Mouse (Mus musculus) embryonic facial prominence, embryonic 14.5 days (tissue): ENCODE results near the gene Chfr. TPM values are rescaled to one million over a fixed set of nuclear protein-coding genes. Genes with fewer than 3 reads are reported as not detected.

Experiments
- ATAC-seq: fragments of 200-750 bp; cut with Nextera tagmentation; 2 replicates; pipeline ENCODE4 v1.8.0; 2017; ENCODE audit warnings: low read depth, moderate number of reproducible peaks, moderate TSS enrichment
- DNase-seq: peaks from one replicate; pipeline ENCODE4 v3.0.0-alpha.2; 2015; ENCODE audit warnings: low spot score
- H3K27ac ChIP-seq: fragments of 300-500 bp; sonication (generic); replicated peaks from 2 replicates; pipeline ENCODE4 v1.5.1; 2014; ENCODE audit warnings: low read depth, mild to moderate bottlenecking, low read length, moderate library complexity
- H3K27me3 ChIP-seq: fragments of 300-500 bp; sonication (generic); replicated peaks from 2 replicates; pipeline ENCODE4 v1.6.1; 2014; ENCODE audit warnings: low read length; ENCODE audit not compliant: control insufficient read depth, insufficient read depth
- H3K36me3 ChIP-seq: fragments of 300-500 bp; sonication (generic); 2 replicates; pipeline ENCODE4 v1.6.1; 2014; ENCODE audit warnings: low read length, mixed read lengths; ENCODE audit not compliant: control insufficient read depth, insufficient read depth
- H3K4me1 ChIP-seq: fragments of 300-500 bp; sonication (generic); 2 replicates; pipeline ENCODE4 v1.6.1; 2014; ENCODE audit warnings: antibody characterized with exemption, low read length; ENCODE audit not compliant: control insufficient read depth, insufficient read depth
- H3K4me2 ChIP-seq: fragments of 300-500 bp; sonication (generic); 2 replicates; pipeline ENCODE4 v1.6.1; 2014; ENCODE audit warnings: low read depth, mild to moderate bottlenecking, low read length, moderate library complexity, mixed read lengths
- H3K4me3 ChIP-seq: fragments of 300-500 bp; sonication (generic); 2 replicates; pipeline ENCODE4 v1.5.1; 2014; ENCODE audit warnings: low read depth, mild to moderate bottlenecking, low read length
- H3K9ac ChIP-seq: fragments of 300-500 bp; sonication (generic); 2 replicates; pipeline ENCODE4 v1.6.1; 2014; ENCODE audit warnings: low read depth, mild to moderate bottlenecking, low read length, moderate library complexity, mixed read lengths
- H3K9me3 ChIP-seq: fragments of 300-500 bp; sonication (generic); 2 replicates; pipeline ENCODE4 v1.6.1; 2016; ENCODE audit warnings: low read length; ENCODE audit not compliant: control insufficient read depth
- WGBS: fragments of 180-500 bp; shearing (Covaris S2); extraction: QIAGEN DNeasy Blood & Tissue Kit; methylation state at CpG from one replicate; pipeline ENCODE4 v1.1.7; 2014; 5-methylcytosine and 5-hydroxymethylcytosine counted together
- polyA plus RNA-seq: library from polyadenylated mRNA; unstranded; fragments of >200 nt; fragmentation: Nextera tagmentation; extraction: Ambion mirVana; gene quantifications from 2 replicates; pipeline ENCODE4 v1.2.1, GENCODE M21; 2014

Chfr gene
- polyA plus RNA-seq, 1 experiment from 2014 or later, result 38.7 TPM

DNA sequence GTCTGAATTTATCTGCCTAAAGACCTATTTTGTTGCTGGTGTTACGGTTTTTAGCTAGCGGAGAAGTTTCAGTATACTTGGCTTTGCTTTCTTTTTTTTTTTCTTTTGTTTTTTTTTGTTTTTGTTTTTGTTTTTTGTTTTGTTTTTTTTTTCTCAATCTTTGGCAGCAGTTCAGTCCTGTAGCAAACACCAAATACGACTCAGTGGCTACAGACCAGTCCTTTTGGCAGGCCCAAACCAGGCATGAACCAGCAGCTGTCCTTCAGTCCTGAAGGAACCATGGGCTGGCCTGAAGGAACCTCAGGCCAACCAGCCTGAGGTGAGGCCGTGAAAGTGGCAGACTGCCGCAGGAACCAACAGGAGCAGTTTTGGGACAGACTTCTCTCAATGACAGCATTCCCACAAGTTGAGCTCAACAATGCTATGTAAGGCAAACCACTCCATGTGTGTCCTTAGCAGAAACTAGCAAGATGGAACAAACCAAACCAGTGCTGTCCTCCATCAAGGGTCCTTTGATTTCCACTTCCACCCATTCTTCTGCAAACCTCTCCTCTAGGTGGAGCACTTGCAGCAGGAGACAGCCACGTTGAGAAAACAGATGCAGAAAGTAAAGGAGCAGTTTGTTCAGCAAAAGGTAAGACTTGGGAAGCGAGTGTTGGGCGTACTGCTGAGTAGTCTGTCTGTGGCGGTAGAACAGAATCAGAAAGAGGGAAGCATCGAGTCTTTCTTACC lies 67.7 kb downstream of the Chfr start:
- no peaks in the 10 kb centered on the region for H3K9me3 ChIP-seq
- no peak overlapping the region for H3K4me2 ChIP-seq
- no peak overlapping the region for H3K4me3 ChIP-seq
- H3K4me1 ChIP-seq, result no peaks in the 10 kb centered on the region
- peaks cover 86% of the 10 kb centered on the region for H3K36me3 ChIP-seq
- no peaks in the 10 kb centered on the region for H3K27me3 ChIP-seq
- H3K9ac ChIP-seq, result no peak overlapping the region
- no peak for ATAC-seq
- no peak overlapping the region for H3K27ac ChIP-seq
- WGBS, result 86% methylated on average over 10 of the region's 10 CpGs
- DNase-seq, result no peak

DNA sequence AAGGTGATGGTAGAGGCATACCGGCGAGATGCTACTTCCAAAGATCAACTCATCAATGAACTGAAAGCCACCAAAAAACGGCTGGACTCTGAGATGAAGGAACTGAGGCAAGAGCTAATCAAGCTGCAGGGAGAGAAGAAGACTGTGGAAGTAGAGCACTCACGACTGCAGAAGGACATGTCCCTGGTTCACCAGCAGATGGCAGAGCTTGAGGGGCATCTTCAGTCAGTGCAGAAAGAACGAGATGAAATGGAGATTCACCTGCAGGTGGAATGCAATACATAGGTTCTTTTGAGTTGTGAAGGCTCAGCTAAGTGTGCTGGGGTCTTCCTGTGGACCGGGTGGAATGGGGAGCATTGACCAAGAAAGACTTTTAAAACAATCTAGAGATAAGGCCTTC lies 69.1 kb downstream of the Chfr start:
- H3K36me3 ChIP-seq, result peaks cover 96% of the 10 kb centered on the region
- no peak for DNase-seq
- no peaks in the 10 kb centered on the region for H3K27me3 ChIP-seq
- H3K9me3 ChIP-seq, result no peaks in the 10 kb centered on the region
- H3K4me3 ChIP-seq, result no peak overlapping the region
- no peak overlapping the region for H3K27ac ChIP-seq
- WGBS, result 85% methylated on average over 6 of the region's 6 CpGs
- H3K4me1 ChIP-seq, result no peaks in the 10 kb centered on the region
- ATAC-seq, result no peak
- H3K9ac ChIP-seq, result no peak overlapping the region
- no peak overlapping the region for H3K4me2 ChIP-seq

DNA sequence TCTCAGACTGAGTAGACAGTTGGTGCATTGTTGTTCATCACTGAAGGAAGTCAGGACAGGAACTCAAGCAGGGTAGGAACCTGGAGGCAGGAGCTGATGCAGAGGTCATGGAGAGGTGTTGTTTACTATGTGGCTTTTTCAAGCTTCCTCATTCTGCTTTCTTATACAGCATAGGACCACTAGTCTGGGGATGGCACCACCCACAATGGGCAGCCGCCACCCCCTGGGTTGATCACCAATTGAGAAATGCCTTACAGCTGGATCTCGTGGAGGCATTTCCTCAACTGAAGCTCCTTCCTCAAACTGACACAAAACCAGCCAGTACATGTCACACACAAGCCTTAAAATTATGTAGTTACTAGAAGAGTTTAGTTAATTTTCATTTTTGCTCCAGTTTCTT lies 75.7 kb downstream of the Chfr start:
- Histone ChIP-seq H3K4me3 (no peak overlapping the region), H3K9ac (no peak overlapping the region), H3K4me1 (no peaks in the 10 kb centered on the region), H3K4me2 (no peak overlapping the region), H3K27ac (no peak overlapping the region), H3K27me3 (no peaks in the 10 kb centered on the region), H3K9me3 (no peaks in the 10 kb centered on the region), H3K36me3 (peaks cover 96% of the 10 kb centered on the region)
- DNase-seq (no peak), ATAC-seq (no peak)
- 75% methylated on average over 2 of the region's 2 CpGs for WGBS

DNA sequence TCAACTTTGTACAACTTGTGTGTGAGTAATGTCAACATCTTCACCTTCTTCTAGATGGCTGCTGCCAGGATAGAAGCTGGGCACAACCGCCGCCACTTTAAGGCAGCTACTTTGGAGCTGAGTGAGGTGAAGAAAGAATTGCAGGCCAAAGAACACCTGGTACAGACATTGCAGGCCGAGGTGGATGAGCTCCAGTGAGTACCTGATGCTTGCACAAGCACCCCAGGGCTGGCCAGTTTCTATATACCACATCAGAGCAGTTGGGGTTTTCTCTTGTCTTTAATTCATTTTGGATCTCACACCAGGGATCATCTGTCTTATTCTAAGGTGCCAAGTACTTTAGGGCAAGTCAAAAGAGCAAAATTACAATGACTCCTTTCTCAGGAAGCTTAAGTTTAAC lies 81.1 kb downstream of the Chfr start:
- H3K9me3 ChIP-seq, result no peaks in the 10 kb centered on the region
- H3K4me2 ChIP-seq, result no peak overlapping the region
- WGBS, result 96% methylated on average over 3 of the region's 3 CpGs
- H3K9ac ChIP-seq, result no peak overlapping the region
- H3K36me3 ChIP-seq, result peaks cover 97% of the 10 kb centered on the region
- H3K4me3 ChIP-seq, result no peak overlapping the region
- DNase-seq (no peak), ATAC-seq (no peak)
- H3K27me3 ChIP-seq, result no peaks in the 10 kb centered on the region
- H3K4me1 ChIP-seq, result no peaks in the 10 kb centered on the region
- H3K27ac ChIP-seq, result no peak overlapping the region

DNA sequence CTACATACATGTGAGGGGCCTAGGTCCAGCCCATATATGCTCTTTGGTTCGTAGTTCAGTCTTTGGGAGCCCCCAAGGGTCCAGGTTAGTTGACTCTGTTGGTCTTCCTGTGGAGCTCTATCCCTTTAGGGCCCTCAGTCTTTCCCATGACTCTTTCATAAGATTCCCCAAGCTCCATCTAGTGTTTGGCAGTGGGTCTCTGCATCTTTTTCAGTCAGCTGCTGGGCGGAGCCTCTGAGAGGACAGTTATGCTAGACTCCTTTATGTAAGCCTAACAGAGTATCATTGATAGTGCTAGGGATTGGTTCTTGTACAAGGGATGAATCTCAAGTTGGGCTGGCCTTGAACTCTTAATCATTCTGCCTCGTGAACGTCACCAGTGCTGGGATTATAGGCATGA lies 84.7 kb downstream of the Chfr start:
- H3K4me3 ChIP-seq, result no peak overlapping the region
- no peak overlapping the region for H3K27ac ChIP-seq
- H3K4me1 ChIP-seq, result no peaks in the 10 kb centered on the region
- no peaks in the 10 kb centered on the region for H3K9me3 ChIP-seq
- no peak overlapping the region for H3K4me2 ChIP-seq
- ATAC-seq (no peak), DNase-seq (no peak)
- no peaks in the 10 kb centered on the region for H3K27me3 ChIP-seq
- WGBS, result 94% methylated on average over 4 of the region's 4 CpGs
- no peak overlapping the region for H3K9ac ChIP-seq
- peaks cover 87% of the 10 kb centered on the region for H3K36me3 ChIP-seq

Other genes starting within 250 kb of the Chfr start
- gene Gm15446, start 212.4 kb upstream of the Chfr start, polyA plus RNA-seq, result 0.57 and 0.81 TPM in 2 replicates
- gene Zfp932, start 139.3 kb upstream of the Chfr start, polyA plus RNA-seq, result 19.3 and 21.3 TPM in 2 replicates
- gene Gm17655, start 63.3 kb upstream of the Chfr start, polyA plus RNA-seq, result 2.1 and 3.6 TPM in 2 replicates
- 0.71 and 1.0 TPM in 2 replicates for gene Gm35315, start 41.4 kb upstream of the Chfr start, polyA plus RNA-seq
- 1.7 and 1.8 TPM in 2 replicates for gene Plcxd1, start 35.9 kb upstream of the Chfr start, polyA plus RNA-seq
- gene Gtpbp6, start 27.6 kb upstream of the Chfr start, polyA plus RNA-seq, result 25.8 and 28.2 TPM in 2 replicates
- gene Zfp605, start 25.8 kb upstream of the Chfr start, polyA plus RNA-seq, result 4.0 and 4.8 TPM in 2 replicates
- 30.1 and 31.5 TPM in 2 replicates for gene Golga3, start 40.9 kb downstream of the Chfr start, polyA plus RNA-seq
- 26.5 and 29.1 TPM in 2 replicates for gene Ankle2, start 95.2 kb downstream of the Chfr start, polyA plus RNA-seq
- gene Pgam5, start 134.1 kb downstream of the Chfr start, polyA plus RNA-seq, result 57.5 and 68.9 TPM in 2 replicates
- 5.2 and 6.7 TPM in 2 replicates for gene Pxmp2, start 150.3 kb downstream of the Chfr start, polyA plus RNA-seq
- 20.5 and 24.5 TPM in 2 replicates for gene Pole, start 150.5 kb downstream of the Chfr start, polyA plus RNA-seq
- 2.3 and 2.4 TPM in 2 replicates for gene P2rx2, start 207.4 kb downstream of the Chfr start, polyA plus RNA-seq
- not detected in 2 replicates for gene Lrcol1, start 208.9 kb downstream of the Chfr start, polyA plus RNA-seq